Mouse (Mus musculus): ENCODE data around the gene Avil. TPM values are rescaled to one million over a fixed set of nuclear protein-coding genes. Genes with fewer than 3 reads are reported as not detected.
A peak's percentile ranks its signal among the peaks of the same experiment; 100 is the strongest.
"Not testable (repeated sequence)": the region's sequence is repeated elsewhere in the genome, so short reads cannot be mapped to it uniquely, and the experiment has no call there.

The Avil gene
- polyA plus RNA-seq, 1 experiment from 2014 or later: 22.4 TPM

DNA sequence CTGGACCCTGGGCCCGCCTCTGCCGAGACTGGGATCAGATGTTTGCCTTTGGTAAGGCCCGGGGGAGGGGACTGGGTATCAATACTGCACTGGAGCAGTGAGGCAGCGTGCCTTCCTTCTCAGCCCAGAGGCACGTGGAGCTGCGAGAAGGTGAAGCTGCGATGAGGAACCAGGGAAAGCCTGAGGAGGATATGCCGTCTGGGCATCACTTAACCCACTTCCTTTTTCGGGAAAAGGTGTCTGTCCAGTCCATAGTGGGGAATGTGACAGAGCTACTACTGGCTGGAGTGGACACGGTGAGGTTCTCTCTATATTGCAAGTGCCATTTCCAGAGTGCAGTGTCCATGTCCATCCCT lies 49.6 kb downstream of the Avil start:
- 23% methylated on average over 10 of the region's 10 CpGs for WGBS
- no peak overlapping the region for H3K4me2 ChIP-seq
- H3K4me3 ChIP-seq (replicated peaks): no peak overlapping the region
- no peaks in the 10 kb centered on the region for H3K9me3 ChIP-seq (replicated peaks)
- H3K27me3 ChIP-seq (replicated peaks): peaks cover 57% of the 10 kb centered on the region
- ATAC-seq (ENCODE audit: low FRiP score): no peak
- H3K4me1 ChIP-seq: peaks cover 16% of the 10 kb centered on the region
- no peak overlapping the region for H3K9ac ChIP-seq (replicated peaks)
- H3K36me3 ChIP-seq: peaks cover 22% of the 10 kb centered on the region
- H3K27ac ChIP-seq (replicated peaks): no peak overlapping the region

DNA sequence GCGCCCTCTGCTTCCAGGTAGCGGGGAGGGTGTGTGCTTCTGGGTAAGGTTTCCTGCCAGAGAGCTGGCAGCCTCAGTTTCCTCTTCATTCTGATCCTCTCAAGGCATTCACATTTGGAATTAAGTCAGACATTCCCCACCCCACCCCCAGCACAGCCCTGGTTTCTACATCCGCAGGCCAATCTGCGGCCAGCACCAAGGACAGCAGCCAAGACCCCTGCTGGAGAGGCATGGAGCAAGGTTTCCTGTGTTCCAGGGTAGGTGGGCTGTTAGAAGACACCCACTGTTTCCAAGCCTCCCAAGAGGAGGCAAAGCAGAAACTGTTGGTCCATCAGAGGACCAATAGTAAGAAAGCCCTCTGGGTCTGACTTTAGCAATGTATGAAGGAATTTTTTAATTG lies 54.1 kb downstream of the Avil start:
- Histone ChIP-seq H3K27me3 (replicated peaks) (peaks cover 31% of the 10 kb centered on the region), H3K4me1 (peaks cover 34% of the 10 kb centered on the region), H3K36me3 (peaks cover 50% of the 10 kb centered on the region), H3K27ac (replicated peaks) (no peak overlapping the region), H3K9ac (replicated peaks) (no peak overlapping the region), H3K4me3 (replicated peaks) (no peak overlapping the region), H3K9me3 (replicated peaks) (no peaks in the 10 kb centered on the region), H3K4me2 (no peak overlapping the region)
- 75% methylated on average over 4 of the region's 4 CpGs for WGBS
- no peak for ATAC-seq (ENCODE audit: low FRiP score)

DNA sequence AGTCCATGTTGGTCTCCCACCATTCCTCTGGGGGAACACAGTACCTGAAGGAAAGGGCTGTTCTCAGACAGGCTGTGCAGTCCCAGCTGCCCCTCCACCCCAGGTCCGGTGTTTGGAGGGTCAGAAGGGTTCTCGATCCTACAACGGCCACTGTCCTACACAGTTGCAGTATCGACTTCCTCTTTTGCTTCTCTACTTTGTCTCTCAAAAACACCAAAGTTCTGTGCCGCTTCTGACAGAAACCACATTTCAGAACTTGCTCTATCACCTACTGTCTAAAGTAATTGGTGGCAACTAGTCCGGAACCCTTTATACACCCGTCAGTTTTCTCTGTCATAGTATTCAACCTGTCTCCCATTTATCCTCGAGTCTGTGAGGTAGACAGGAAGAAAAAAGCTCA lies 54.9 kb downstream of the Avil start:
- H3K9ac ChIP-seq (replicated peaks): no peak overlapping the region
- ATAC-seq (ENCODE audit: low FRiP score): no peak
- no peaks in the 10 kb centered on the region for H3K9me3 ChIP-seq (replicated peaks)
- H3K27ac ChIP-seq (replicated peaks): no peak overlapping the region
- H3K36me3 ChIP-seq: peaks cover 50% of the 10 kb centered on the region
- WGBS: 95% methylated on average over 8 of the region's 8 CpGs
- no peak overlapping the region for H3K4me3 ChIP-seq (replicated peaks)
- H3K27me3 ChIP-seq (replicated peaks): peaks cover 23% of the 10 kb centered on the region
- no peak overlapping the region for H3K4me2 ChIP-seq
- peaks cover 35% of the 10 kb centered on the region for H3K4me1 ChIP-seq

GRCm38 (mm10) chr10:127056490-127056889 lies 56.0 kb downstream of the Avil start:
- ATAC-seq (ENCODE audit: low FRiP score): no peak
- H3K4me1 ChIP-seq: peaks cover 46% of the 10 kb centered on the region
- no peak overlapping the region for H3K4me2 ChIP-seq
- no peak overlapping the region for H3K9ac ChIP-seq (replicated peaks)
- no peaks in the 10 kb centered on the region for H3K9me3 ChIP-seq (replicated peaks)
- WGBS: 88% methylated on average over 20 of the region's 20 CpGs
- no peak overlapping the region for H3K4me3 ChIP-seq (replicated peaks)
- H3K27ac ChIP-seq (replicated peaks): no peak overlapping the region
- H3K36me3 ChIP-seq: peaks cover 50% of the 10 kb centered on the region
- H3K27me3 ChIP-seq (replicated peaks): peaks cover 12% of the 10 kb centered on the region

DNA sequence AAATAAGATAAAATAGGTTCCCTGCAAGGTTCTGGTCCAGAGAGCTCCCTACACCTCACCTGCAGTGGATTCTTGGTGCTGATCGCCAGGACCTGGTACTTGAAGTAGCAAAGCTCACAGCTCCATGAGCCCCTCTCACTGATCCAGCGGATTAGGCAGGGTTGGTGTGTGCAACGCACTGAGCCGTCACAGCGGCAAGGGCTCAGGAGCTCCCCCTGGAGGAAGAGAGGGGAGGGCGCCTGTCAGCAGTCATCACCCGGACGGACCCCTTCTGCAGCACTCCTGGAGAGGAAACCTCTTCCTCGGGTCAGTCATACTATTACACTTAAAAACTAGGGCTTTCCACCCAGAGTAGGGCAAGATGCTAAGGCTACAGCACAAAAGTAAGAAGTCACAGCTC lies 57.7 kb downstream of the Avil start:
- Histone ChIP-seq H3K4me3 (replicated peaks) (peak overlapping the region; percentile 83), H3K4me1 (peaks cover 57% of the 10 kb centered on the region)

DNA sequence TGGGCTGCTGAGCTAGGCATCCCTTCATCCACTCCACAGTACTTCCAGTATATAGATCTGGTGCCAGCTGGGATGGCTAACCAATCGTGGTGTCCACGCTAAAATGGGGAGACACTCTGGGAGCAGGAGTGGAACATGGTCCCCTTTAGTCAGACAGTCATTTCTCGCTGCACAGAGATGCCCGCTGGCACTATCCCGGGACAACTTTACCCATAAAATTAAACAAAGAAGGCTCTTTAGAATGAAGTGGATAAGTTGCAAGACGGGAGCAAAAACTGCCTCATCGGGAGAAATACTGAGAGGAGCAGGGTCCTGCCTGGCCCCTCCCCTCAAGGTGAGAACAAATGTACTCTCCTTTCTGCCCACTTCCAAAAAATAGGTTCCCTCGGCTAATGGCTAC lies 58.2 kb downstream of the Avil start:
- Histone ChIP-seq H3K27ac (replicated peaks) (no peak overlapping the region), H3K4me3 (replicated peaks) (peak overlapping the region; percentile 83), H3K4me1 (peaks cover 57% of the 10 kb centered on the region), H3K4me2 (peak overlapping the region; percentile 81), H3K9ac (replicated peaks) (peak overlapping the region; percentile 96), H3K27me3 (replicated peaks) (no peaks in the 10 kb centered on the region), H3K36me3 (peaks cover 41% of the 10 kb centered on the region), H3K9me3 (replicated peaks) (no peaks in the 10 kb centered on the region)
- no peak for ATAC-seq (ENCODE audit: low FRiP score)
- WGBS: 5% methylated on average over 8 of the region's 8 CpGs

More for the DNA sequence above, 57.7 kb downstream of the Avil start:
- ATAC-seq (ENCODE audit: low FRiP score): no peak
- peak overlapping the region; percentile 96; the same call in 1 of the 2 replicates for H3K9ac ChIP-seq (replicated peaks)
- H3K4me2 ChIP-seq: peak overlapping the region; percentile 81
- H3K36me3 ChIP-seq: peaks cover 47% of the 10 kb centered on the region
- H3K27me3 ChIP-seq (replicated peaks): no peaks in the 10 kb centered on the region
- no peak overlapping the region for H3K27ac ChIP-seq (replicated peaks)
- 2% methylated on average over 9 of the region's 9 CpGs for WGBS
- no peaks in the 10 kb centered on the region for H3K9me3 ChIP-seq (replicated peaks)

GRCm38 (mm10) chr10:127059174-127059967 lies 58.9 kb downstream of the Avil start:
- H3K9ac ChIP-seq (replicated peaks): peak overlapping the region; percentile 96
- WGBS: under 1% methylated on average over 63 of the region's 92 CpGs
- ATAC-seq (ENCODE audit: low FRiP score): no peak

DNA sequence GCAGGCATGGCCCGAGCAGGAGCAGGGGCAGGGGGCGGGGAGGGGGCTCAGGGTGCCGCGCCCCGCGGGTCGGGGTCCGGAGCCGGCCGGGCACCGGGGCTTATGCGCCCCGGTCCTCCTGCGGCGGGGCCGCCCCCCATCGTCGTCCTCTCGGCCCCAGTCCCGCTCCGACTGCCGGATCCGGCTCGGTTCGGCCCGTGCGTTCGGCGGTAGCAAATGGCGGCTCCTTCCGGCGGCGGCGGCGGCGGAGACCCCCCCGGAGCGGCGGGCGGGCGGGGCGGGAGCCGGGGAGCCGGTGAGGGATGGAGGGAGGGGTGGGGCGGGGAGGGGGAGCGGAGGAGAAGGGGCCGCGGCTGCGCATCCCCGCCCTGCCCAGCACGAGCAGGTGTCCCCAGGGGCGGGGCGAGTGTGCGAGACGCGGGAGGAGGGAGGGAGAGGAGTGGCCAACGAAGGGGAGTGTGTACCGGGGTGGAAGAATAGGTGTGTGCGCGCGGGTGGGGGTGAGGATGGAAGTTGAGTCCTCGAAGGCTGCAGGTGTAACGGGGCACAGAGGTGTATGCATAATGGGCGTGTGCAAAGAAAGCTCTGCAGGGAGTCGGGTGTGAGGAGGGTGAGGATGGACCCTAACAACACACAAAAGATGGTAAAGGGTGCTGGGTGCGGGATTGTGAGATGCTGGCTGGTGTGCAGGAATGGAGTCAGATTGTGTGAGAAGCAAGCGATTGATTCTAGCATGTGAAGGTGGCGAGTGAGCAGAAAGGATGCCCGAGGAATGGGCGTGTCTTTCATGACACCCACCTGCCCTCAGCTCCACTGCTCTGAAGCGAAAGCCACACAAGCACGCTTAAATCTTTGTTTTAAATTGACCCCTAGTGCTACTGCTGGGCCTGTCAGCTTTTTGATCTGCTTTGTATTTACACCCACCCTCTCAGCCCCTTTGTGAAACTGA lies 59.7 kb downstream of the Avil start, which contains the start of gene March9:
Gene March9, minus strand, starts transcription at position 217 of the 949 bp plus-strand sequence.
- peak within 1 kb of the TSS; percentile 81 for H3K4me2 ChIP-seq
- H3K36me3 ChIP-seq: peaks cover 33% of the 10 kb centered on the region
- peak within 1 kb of the TSS; percentile 83 for H3K4me3 ChIP-seq (replicated peaks)
- H3K9ac ChIP-seq (replicated peaks): peak within 1 kb of the TSS; percentile 96
- H3K9me3 ChIP-seq (replicated peaks): no peaks in the 10 kb centered on the region
- H3K27ac ChIP-seq (replicated peaks): peak within 1 kb of the TSS; percentile 96
- WGBS: under 1% methylated on average over 48 of the region's 72 CpGs
- ATAC-seq (ENCODE audit: low FRiP score): peak; percentile 48
- peaks cover 60% of the 10 kb centered on the region for H3K4me1 ChIP-seq
- no peaks in the 10 kb centered on the region for H3K27me3 ChIP-seq (replicated peaks)

More at GRCm38 (mm10) chr10:127059174-127059967, 58.9 kb downstream of the Avil start:
- Histone ChIP-seq H3K4me3 (replicated peaks) (peak overlapping the region; percentile 83), H3K27ac (replicated peaks) (peak overlapping the region; percentile 96), H3K27me3 (replicated peaks) (no peaks in the 10 kb centered on the region), H3K9me3 (replicated peaks) (no peaks in the 10 kb centered on the region), H3K4me2 (peak overlapping the region; percentile 81), H3K36me3 (peaks cover 36% of the 10 kb centered on the region), H3K4me1 (peaks cover 58% of the 10 kb centered on the region)

- peak overlapping the region; percentile 96 for H3K27ac ChIP-seq (replicated peaks)
- 28% methylated on average over 5 of the region's 5 CpGs for WGBS
These were observed 60.6 kb downstream of the Avil start for GRCm38 (mm10) chr10:127061085-127061484.

GRCm38 (mm10) chr10:127061513-127061912 lies 61.0 kb downstream of the Avil start:
- no peak for ATAC-seq (ENCODE audit: low FRiP score)
- H3K4me3 ChIP-seq (replicated peaks): peak overlapping the region; percentile 83
- peak overlapping the region; percentile 96 for H3K27ac ChIP-seq (replicated peaks)
- no peaks in the 10 kb centered on the region for H3K27me3 ChIP-seq (replicated peaks)
- H3K4me2 ChIP-seq: peak overlapping the region; percentile 81
- WGBS: 65% methylated on average over 2 of the region's 2 CpGs
- peaks cover 53% of the 10 kb centered on the region for H3K4me1 ChIP-seq
- peaks cover 33% of the 10 kb centered on the region for H3K36me3 ChIP-seq
- no peaks in the 10 kb centered on the region for H3K9me3 ChIP-seq (replicated peaks)
- peak overlapping the region; percentile 96 for H3K9ac ChIP-seq (replicated peaks)

More at GRCm38 (mm10) chr10:127061085-127061484, 60.6 kb downstream of the Avil start:
- no peaks in the 10 kb centered on the region for H3K9me3 ChIP-seq (replicated peaks)
- H3K4me1 ChIP-seq: peaks cover 56% of the 10 kb centered on the region
- ATAC-seq (ENCODE audit: low FRiP score): no peak
- peak overlapping the region; percentile 81 for H3K4me2 ChIP-seq
- peak overlapping the region; percentile 83 for H3K4me3 ChIP-seq (replicated peaks)
- H3K36me3 ChIP-seq: peaks cover 33% of the 10 kb centered on the region
- H3K27me3 ChIP-seq (replicated peaks): no peaks in the 10 kb centered on the region
- peak overlapping the region; percentile 96 for H3K9ac ChIP-seq (replicated peaks)

DNA sequence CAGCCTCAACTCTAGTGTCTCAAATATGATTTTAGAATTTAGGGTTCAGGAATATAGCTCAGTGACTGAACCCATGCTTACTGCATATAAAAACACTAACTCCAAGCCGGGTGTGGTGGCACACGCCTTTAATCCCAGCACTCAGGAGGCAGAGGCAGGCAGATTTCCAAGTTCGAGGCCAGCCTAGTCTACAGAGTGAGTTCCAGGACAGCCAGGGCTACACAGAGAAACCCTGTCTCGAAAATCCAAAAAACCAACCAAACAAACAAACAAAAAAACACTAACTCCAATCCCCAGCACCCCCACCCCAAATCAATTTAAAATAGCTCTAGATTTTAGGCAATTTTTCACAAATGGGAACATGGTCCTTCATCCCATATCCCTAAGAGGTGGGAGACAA lies 61.6 kb downstream of the Avil start:
- Histone ChIP-seq H3K36me3 (peaks cover 34% of the 10 kb centered on the region), H3K4me1 (peaks cover 57% of the 10 kb centered on the region), H3K27ac (replicated peaks) (peak overlapping the region; percentile 81)
- ATAC-seq (ENCODE audit: low FRiP score); H3K27me3 ChIP-seq (replicated peaks); H3K4me2 ChIP-seq; H3K4me3 ChIP-seq (replicated peaks); H3K9ac ChIP-seq (replicated peaks); H3K9me3 ChIP-seq (replicated peaks): not testable (repeated sequence)
- 84% methylated on average over 4 of the region's 4 CpGs for WGBS
